Mouse (Mus musculus) spleen, postnatal 14 days (tissue): ENCODE measurements at regions not wholly inside any gene's neighbourhood (a gene's known extent, or its start where the extent isn't known, plus 50 kb on each side); places are given as distances from the start of the nearest gene placed in this dataset.

ENCODE experiments used
- DNase-seq, 2 experiments: peaks; one replicate each; pipeline ENCODE4 v3.0.0; 2021 to 2022; ENCODE audit warnings: low spot score in 2 of 2

DNA sequence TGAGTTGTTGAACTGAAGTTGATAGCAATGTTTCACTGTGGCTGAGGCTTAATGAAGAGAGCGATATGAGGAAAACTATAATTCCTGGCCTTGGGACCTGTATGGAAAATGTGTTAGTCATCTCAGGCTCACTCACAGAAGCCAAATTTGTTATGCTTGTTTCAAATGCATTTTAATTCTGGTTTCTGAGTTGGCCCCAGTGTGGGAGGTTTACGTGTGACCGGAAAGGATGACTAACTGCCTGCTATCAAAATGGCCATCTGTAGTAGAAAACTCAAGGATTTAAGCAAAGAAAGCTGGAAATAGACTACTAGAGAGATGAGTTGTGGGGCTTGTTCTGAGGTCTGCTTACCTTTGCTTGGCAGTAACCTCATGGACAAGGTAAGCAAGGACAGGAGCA lies 128.9 kb upstream of the Cnr1 start:
- DNase-seq, result no peak

DNA sequence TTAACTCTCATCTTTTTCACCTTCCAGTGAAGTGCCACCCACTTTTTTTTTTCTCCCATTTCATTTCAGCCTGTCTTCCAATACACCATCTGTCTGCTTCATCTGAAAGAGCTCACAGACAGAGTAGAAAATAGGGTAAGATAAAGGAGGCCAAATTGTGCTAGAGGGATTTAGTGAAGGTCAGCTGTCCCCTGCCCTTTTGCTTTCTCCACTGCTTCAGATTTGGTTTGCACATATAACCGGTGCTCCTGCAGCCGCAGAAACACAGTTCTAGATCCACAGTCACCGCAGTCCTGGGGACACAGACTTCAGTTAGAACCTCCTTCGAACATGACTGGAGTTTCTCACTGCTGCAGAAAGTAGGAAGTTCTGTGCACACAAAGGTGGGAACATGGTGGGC lies 126.4 kb upstream of the Cnr1 start:
- DNase-seq, result no peak

DNA sequence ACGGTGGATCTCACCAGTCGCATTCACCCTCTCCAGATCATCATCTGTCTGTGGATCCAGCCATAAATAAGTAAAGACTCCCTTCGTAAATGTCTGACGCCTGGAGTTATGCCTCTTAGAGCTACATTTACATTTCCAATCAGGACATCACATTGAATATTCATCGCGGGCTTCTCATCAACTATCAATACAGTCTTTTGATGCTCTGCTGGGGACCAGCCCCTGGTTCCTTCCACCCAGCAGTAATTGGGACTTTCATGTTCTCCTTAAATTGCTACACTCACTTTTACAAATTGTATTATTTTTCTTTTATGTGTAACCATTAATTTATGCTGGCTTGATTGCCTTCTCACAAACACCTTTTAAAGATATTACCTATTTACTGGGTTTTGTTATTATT lies 125.7 kb upstream of the Cnr1 start:
- DNase-seq, result no peak

DNA sequence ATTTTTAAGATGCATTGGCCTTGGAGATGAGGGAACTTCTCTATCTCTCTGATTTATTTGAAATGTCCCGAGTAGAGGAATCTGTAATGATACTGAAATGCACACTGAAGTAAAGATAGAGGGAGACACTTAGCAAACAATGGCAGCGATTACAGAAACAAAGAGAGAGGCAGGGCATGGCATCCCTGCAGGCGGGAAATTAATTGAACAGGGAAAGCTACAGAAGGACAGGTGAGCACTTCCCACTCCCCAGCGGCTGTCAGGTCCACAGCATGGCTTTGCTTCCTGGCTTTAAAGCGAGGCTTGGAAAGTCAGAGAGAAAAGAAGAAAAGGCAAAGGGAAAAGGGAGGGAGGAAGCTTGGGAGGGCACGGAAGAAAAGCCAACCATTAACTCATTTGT lies 125.3 kb upstream of the Cnr1 start:
- no peak for DNase-seq

DNA sequence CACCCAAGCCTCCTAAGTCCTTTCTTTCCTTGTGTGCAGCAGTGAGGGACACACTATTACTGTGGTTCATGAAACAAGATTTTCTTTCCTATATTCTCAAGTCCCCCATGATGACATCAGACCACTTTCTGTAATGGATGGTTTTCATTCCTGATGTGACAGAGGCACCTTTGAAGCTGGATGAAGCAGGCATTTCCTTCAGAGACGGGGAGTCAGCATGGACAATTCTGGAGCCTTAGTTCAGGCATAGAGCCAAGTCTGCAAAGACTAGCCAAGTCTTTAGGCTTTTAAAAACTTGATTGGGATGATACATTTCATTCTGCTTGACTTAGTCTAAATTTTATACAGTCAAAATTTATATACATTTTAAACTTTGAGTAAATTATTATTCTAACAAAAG lies 124.6 kb upstream of the Cnr1 start:
- no peak for DNase-seq

DNA sequence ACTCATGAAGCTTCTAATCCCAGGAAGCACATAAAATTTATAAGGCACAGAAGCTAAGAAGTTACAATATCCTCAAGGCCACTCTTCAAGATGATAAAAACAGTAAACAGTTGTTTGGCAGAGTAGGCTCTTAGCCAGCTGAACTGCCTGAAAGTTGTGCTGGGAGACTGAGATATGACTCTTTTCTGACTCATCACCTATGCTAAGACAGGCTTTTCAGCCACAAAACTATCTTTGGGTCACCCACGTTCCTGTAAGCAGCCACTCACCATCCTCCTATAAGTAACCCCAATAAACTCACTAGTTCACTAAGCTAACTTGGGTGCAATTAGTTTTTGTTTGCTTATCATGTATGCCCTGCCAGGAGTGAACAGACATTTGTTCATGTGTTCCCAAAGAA lies 112.1 kb upstream of the Cnr1 start:
- DNase-seq, result no peak

DNA sequence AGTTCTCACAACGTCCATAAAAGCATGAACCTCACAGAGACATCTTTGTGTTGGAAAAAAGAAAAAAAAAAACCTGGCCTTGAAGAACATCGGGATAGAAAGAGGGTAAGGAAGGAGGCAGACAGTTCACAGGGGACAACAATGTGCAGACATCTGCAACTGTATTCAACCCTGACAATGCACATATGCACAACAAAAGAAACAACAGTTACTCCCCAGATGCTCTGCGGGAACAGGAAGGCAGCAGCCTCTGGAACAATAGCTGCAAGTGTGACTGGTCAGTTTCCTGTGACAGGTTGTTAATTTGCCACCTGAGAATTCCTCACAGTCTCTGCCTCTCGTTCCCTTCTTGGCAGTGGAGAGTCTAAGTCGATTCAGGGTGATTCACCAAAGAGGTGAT lies 100.5 kb upstream of the Cnr1 start:
- DNase-seq, result no peak

DNA sequence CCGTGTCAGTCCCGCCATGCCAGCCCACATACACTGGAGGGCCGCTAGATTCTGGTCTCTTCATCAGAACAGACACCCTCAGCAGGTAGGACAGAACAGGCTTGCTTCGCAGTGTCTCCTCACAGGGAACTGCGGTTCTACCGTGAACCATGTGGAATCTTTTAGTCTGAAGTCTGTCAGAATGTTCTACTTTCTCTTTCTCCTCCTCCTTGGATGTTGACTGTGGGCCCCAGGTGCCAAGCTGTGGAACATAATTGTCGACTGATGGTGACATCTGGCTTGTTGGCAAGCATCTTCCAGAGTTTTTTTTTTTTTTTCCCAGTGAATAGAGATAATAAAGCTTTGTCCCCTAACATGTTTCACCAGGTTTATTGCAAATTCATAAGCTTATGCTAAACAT lies 91.3 kb upstream of the Cnr1 start:
- no peak for DNase-seq

DNA sequence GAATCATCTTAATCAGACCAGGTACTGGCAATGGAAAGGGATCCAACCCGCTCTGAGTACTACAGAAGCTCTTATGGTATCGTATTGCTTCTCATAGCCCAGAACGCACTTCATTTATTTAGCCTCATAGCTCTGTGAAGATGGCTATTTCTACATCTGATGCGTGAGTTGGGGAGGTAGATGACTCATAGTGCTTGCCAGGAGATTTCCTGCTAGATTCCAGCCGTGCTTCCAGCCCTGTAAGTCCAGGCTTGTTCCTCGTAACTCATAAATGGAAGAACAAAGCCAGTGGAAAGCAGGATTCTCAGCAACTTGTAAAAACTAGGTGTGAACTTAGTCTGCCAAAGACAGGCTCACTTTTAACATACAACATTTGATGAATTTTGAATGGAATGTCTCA lies 86.0 kb upstream of the Cnr1 start:
- no peak for DNase-seq

DNA sequence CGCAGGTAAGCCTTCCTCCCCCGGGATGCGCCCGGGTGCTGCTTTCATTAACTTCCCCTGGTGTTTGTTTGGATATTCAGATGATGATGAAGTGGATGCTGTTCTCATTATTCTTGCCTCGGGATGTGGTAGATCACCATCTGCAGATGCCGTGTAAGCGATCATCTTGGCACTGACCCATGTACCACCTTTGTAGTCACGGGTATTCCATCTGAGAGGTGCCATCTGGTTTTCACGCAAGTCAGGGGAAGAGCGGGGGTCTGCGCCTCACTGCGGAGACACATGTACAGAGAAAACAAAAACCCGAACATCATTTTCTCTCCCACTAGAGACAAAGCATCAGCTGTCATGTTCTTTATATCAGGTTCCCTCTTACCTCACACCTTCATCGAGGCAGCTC lies 84.3 kb upstream of the Cnr1 start:
- DNase-seq, result no peak

DNA sequence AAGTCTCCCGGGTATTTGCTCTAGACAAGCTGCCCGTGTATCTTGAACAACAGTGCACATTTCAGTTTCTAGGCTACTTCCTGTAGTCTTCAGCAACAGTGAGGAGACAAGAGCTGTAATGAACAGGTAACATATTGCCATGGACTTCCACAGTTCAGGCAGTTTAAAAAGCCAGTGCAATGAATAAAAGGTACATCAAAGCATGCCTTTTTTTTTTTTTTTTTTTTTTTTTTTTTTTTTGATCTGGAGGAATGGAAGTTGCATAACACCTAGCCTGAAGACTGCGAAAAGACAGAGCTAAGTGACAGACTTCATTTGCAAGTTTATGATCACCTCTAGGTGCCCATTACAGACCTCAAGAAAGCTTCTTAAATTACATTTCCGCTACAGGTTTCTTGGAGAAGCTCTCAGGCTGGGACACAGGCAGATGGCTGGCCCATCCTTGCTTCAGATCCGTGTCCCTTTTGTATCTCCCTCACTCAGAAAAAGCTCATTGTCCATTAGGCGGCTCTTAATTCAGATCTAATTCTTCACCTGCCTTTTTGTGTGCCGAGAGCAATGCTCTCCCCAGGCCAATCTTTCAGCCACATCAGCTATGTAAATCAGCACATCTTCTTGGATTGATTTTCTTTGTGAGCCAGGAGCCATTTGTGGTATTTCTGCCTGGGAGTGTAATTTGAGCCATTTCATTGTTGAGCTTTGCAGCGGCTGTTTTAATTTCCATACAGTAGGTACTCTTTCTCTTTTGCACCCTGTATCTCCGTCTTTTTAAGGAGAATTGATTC lies 78.6 kb upstream of the Cnr1 start:
- no peak for DNase-seq

DNA sequence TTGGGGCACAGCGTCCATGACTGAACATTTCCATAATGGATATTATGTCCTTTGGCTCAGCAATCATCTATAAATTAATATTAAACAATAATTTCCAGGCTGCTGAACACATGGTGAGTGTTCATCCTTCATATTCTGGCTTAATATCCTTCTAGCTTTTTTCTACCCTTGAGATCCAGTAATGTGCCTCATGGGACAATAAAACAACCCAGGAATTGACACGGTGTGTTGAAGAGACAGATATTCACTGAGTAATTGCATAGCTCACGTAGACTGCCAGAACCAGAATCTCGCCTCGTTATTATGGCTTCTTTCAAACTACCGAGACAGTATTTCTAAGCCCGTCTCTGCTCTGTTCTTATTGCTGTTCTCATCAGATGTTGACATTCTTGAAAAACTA lies 74.1 kb upstream of the Cnr1 start:
- no peak for DNase-seq

DNA sequence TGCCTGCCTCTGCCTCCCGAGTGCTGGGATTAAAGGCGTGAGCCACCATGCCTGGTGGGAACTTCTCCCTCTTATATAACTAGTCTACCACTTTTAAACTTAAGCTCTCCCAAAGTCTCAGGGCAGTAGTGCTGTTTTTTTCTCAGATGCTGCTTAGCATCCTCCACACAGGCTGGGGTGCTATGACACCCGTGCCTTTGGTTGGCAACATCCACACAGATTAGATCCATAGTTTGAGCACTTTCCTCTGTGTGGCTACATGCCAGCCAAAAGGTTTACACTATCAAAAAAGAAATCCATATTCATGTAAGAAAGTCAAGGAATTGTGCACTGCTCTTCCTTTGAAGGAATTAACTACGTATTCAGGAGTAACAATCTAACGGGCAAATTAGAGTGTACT lies 72.1 kb upstream of the Cnr1 start:
- DNase-seq, result no peak

DNA sequence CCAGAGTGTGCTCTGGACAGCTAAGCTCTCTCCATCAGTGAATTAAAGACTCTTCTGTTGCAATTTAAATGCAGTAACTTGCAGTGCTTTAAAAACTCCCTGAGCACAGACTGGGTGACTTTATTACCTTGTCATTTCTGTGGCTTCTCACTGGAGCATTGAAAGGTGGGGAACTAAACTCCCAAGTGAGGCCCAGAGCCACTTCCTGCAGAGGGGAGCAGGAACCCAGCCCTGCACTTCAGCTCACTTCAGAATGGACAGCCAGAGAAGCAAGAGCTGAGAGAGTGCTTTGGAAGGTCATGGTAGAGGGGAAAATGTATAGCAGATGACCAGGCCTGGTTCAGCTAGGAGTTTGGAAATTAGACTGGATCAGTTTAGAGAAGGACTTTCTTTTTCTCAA lies 69.3 kb upstream of the Cnr1 start:
- DNase-seq, result no peak

DNA sequence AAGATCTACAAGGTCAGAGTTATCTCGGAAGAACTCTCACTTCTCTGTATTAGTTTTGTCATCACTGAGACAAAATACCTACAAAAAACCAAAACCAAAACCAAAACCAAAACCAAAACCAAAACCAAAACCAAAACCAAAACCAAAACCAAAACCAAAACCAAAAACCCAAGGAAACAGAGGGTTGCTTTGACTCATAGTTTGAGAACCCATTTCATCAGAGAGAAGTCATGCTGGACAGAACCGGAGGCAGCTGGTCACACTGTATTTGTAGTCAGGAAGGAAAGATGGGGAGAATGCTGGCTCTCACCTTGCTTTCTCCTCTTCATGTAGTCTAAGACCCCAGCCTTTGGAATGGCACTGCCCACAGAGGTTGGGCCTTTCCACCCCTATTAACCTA lies 57.3 kb upstream of the Cnr1 start:
- DNase-seq, result no peak

DNA sequence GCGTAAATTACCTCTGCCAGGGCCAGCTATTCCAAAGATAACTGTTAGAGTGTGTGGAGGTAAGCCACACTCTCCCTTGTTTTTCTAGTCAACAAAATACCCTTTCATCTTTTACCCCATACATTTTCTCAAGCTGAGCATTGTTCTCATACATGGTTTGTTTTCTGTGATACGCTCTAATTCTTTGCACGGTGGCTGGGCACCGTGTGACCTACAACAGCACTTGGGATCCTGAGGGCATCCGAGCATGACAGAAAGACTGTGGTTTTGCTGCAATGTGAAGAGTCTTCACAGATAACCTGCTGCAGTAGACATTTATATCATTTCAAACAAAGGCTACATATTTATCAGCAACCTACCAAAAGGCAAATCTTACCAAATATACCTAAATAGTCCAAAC lies 55.1 kb upstream of the Cnr1 start:
- DNase-seq, result no peak
